Mouse (Mus musculus) embryonic facial prominence, embryonic 12.5 days (tissue): Measurements from ENCODE around the gene Gm43720. TPM values are rescaled to one million over a fixed set of nuclear protein-coding genes. Genes with fewer than 3 reads are reported as not detected.
"Not testable (repeated sequence)": the region's sequence is repeated elsewhere in the genome, so short reads cannot be mapped to it uniquely, and the experiment has no call there.

Experiments used
- ATAC-seq: fragments of 200-750 bp; cut with Nextera tagmentation; 2 replicates; pipeline ENCODE4 v1.8.0; 2017; ENCODE audit not compliant: insufficient number of reproducible peaks, insufficient read depth, low FRiP score, low TSS enrichment
- H3K27ac ChIP-seq: fragments of 300-500 bp; sonication (generic); 2 replicates; pipeline ENCODE4 v1.5.1; 2016; ENCODE audit warnings: mild to moderate bottlenecking
- H3K27me3 ChIP-seq: fragments of 300-500 bp; sonication (generic); 2 replicates; pipeline ENCODE4 v1.6.1; 2016; ENCODE audit warnings: mild to moderate bottlenecking, moderate library complexity
- H3K36me3 ChIP-seq: fragments of 300-500 bp; sonication (generic); 2 replicates; pipeline ENCODE4 v1.6.1; 2016; ENCODE audit warnings: mild to moderate bottlenecking
- H3K4me1 ChIP-seq: fragments of 300-500 bp; sonication (generic); 2 replicates; pipeline ENCODE4 v1.6.1; 2016
- H3K4me2 ChIP-seq: fragments of 300-500 bp; sonication (generic); replicated peaks from 2 replicates; pipeline ENCODE4 v1.6.1; 2016; ENCODE audit warnings: mild to moderate bottlenecking, moderate library complexity
- H3K4me3 ChIP-seq: fragments of 300-500 bp; sonication (generic); 2 replicates; pipeline ENCODE4 v1.5.1; 2016; ENCODE audit warnings: mild to moderate bottlenecking
- H3K9ac ChIP-seq: fragments of 300-500 bp; sonication (generic); 2 replicates; pipeline ENCODE4 v1.6.1; 2016; ENCODE audit warnings: mild to moderate bottlenecking, moderate library complexity
- H3K9me3 ChIP-seq: fragments of 300-500 bp; sonication (generic); 2 replicates; pipeline ENCODE4 v1.6.1; 2016; ENCODE audit warnings: mild to moderate bottlenecking, moderate library complexity
- WGBS: fragments of 180-500 bp; shearing (Covaris S2); methylation state at CpG from one replicate; pipeline ENCODE4 v1.1.7; 2016; 5-methylcytosine and 5-hydroxymethylcytosine counted together
- polyA plus RNA-seq: library from polyadenylated mRNA; unstranded; fragments of >200 nt; fragmentation: Nextera tagmentation; extraction: Ambion mirVana; gene quantifications from 2 replicates; pipeline ENCODE4 v1.2.1, GENCODE M21; 2016

The Gm43720 gene
- polyA plus RNA-seq, 1 experiment from 2014 or later: 0.23 TPM

GRCm38 (mm10) chr5:138234224-138234623 lies 45.5 kb downstream of the Gm43720 start:
- Histone ChIP-seq H3K4me2 (no peak overlapping the region), H3K36me3 (no peaks in the 10 kb centered on the region), H3K27ac (no peak overlapping the region), H3K9me3 (no peaks in the 10 kb centered on the region), H3K27me3 (no peaks in the 10 kb centered on the region), H3K4me1 (no peaks in the 10 kb centered on the region), H3K4me3 (no peak overlapping the region), H3K9ac (no peak overlapping the region)
- no peak for ATAC-seq

GRCm38 (mm10) chr5:138233778-138234177 lies 46.0 kb downstream of the Gm43720 start:
- no peaks in the 10 kb centered on the region for H3K36me3 ChIP-seq
- no peaks in the 10 kb centered on the region for H3K27me3 ChIP-seq
- no peak overlapping the region for H3K4me2 ChIP-seq
- no peak overlapping the region for H3K4me3 ChIP-seq
- no peak overlapping the region for H3K9ac ChIP-seq
- no peaks in the 10 kb centered on the region for H3K4me1 ChIP-seq
- ATAC-seq: no peak
- WGBS: 78% methylated on average over 2 of the region's 2 CpGs
- no peaks in the 10 kb centered on the region for H3K9me3 ChIP-seq
- H3K27ac ChIP-seq: no peak overlapping the region

GRCm38 (mm10) chr5:138229511-138229910 lies 50.2 kb downstream of the Gm43720 start:
- H3K4me1 ChIP-seq: no peaks in the 10 kb centered on the region
- no peaks in the 10 kb centered on the region for H3K9me3 ChIP-seq
- WGBS: 91% methylated on average over 3 of the region's 3 CpGs
- H3K4me3 ChIP-seq: no peak overlapping the region
- H3K36me3 ChIP-seq: no peaks in the 10 kb centered on the region
- ATAC-seq: no peak
- H3K9ac ChIP-seq: no peak overlapping the region
- H3K27me3 ChIP-seq: no peaks in the 10 kb centered on the region
- no peak overlapping the region for H3K4me2 ChIP-seq
- H3K27ac ChIP-seq: no peak overlapping the region

GRCm38 (mm10) chr5:138228026-138228425 lies 51.7 kb downstream of the Gm43720 start:
- H3K9ac ChIP-seq: no peak overlapping the region
- no peaks in the 10 kb centered on the region for H3K9me3 ChIP-seq
- no peak for ATAC-seq
- WGBS: 59% methylated on average over 3 of the region's 3 CpGs
- no peaks in the 10 kb centered on the region for H3K36me3 ChIP-seq
- no peak overlapping the region for H3K4me3 ChIP-seq
- H3K27me3 ChIP-seq: no peaks in the 10 kb centered on the region
- H3K27ac ChIP-seq: no peak overlapping the region
- no peaks in the 10 kb centered on the region for H3K4me1 ChIP-seq
- H3K4me2 ChIP-seq: no peak overlapping the region

- H3K4me3 ChIP-seq: no peak overlapping the region
- WGBS: 73% methylated on average over 2 of the region's 2 CpGs
- no peaks in the 10 kb centered on the region for H3K4me1 ChIP-seq
- H3K9me3 ChIP-seq: no peaks in the 10 kb centered on the region
- H3K27ac ChIP-seq: no peak overlapping the region
- no peaks in the 10 kb centered on the region for H3K36me3 ChIP-seq
- no peaks in the 10 kb centered on the region for H3K27me3 ChIP-seq
- no peak overlapping the region for H3K9ac ChIP-seq
- no peak for ATAC-seq
- no peak overlapping the region for H3K4me2 ChIP-seq
These were observed 52.4 kb downstream of the Gm43720 start for GRCm38 (mm10) chr5:138227367-138227766.

GRCm38 (mm10) chr5:138226491-138226890 lies 53.3 kb downstream of the Gm43720 start:
- Histone ChIP-seq H3K9me3 (no peaks in the 10 kb centered on the region), H3K36me3 (no peaks in the 10 kb centered on the region), H3K27me3 (no peaks in the 10 kb centered on the region), H3K27ac (no peak overlapping the region), H3K4me2 (no peak overlapping the region), H3K9ac (no peak overlapping the region), H3K4me3 (no peak overlapping the region), H3K4me1 (no peaks in the 10 kb centered on the region)
- ATAC-seq: no peak
- WGBS: 77% methylated on average over 4 of the region's 4 CpGs

- Histone ChIP-seq H3K9ac (no peak within 1 kb of the TSS), H3K4me3 (no peak within 1 kb of the TSS), H3K27ac (no peak within 1 kb of the TSS), H3K4me1 (no peaks in the 10 kb centered on the region), H3K36me3 (no peaks in the 10 kb centered on the region), H3K27me3 (no peaks in the 10 kb centered on the region), H3K4me2 (no peak within 1 kb of the TSS), H3K9me3 (no peaks in the 10 kb centered on the region)
- ATAC-seq: no peak
- WGBS: 64% methylated on average over 2 of the region's 2 CpGs
These were observed 54.1 kb downstream of the Gm43720 start, which contains the start of gene Nxpe5 for GRCm38 (mm10) chr5:138225700-138226099. Gene Nxpe5 (plus strand): TSS chr5:138225898.

- ATAC-seq: no peak
- no peaks in the 10 kb centered on the region for H3K4me1 ChIP-seq
- no peaks in the 10 kb centered on the region for H3K27me3 ChIP-seq
- no peak overlapping the region for H3K4me2 ChIP-seq
- no peak overlapping the region for H3K9ac ChIP-seq
- H3K9me3 ChIP-seq: no peaks in the 10 kb centered on the region
- no peak overlapping the region for H3K4me3 ChIP-seq
- WGBS: 62% methylated on average over 3 of the region's 3 CpGs
- H3K36me3 ChIP-seq: no peaks in the 10 kb centered on the region
- no peak overlapping the region for H3K27ac ChIP-seq
These were observed 56.5 kb downstream of the Gm43720 start for GRCm38 (mm10) chr5:138223287-138223686.

GRCm38 (mm10) chr5:138222111-138222510 lies 57.6 kb downstream of the Gm43720 start:
- no peaks in the 10 kb centered on the region for H3K36me3 ChIP-seq
- H3K4me2 ChIP-seq: no peak overlapping the region
- no peaks in the 10 kb centered on the region for H3K27me3 ChIP-seq
- 0 out of 2 replicates have a peak, but pooled peaks cover under 1% of the 10 kb centered on the region for H3K9me3 ChIP-seq
- WGBS: 29% methylated on average over 4 of the region's 4 CpGs
- no peak overlapping the region for H3K9ac ChIP-seq
- H3K27ac ChIP-seq: no peak overlapping the region
- no peaks in the 10 kb centered on the region for H3K4me1 ChIP-seq
- ATAC-seq: no peak
- no peak overlapping the region for H3K4me3 ChIP-seq

- H3K4me3 ChIP-seq: no peak overlapping the region
- H3K36me3 ChIP-seq: no peaks in the 10 kb centered on the region
- no peaks in the 10 kb centered on the region for H3K4me1 ChIP-seq
- H3K27ac ChIP-seq: no peak overlapping the region
- peaks cover 17% of the 10 kb centered on the region; the same call in 1 of the 2 replicates for H3K9me3 ChIP-seq
- H3K4me2 ChIP-seq: no peak overlapping the region
- ATAC-seq: no peak
- 64% methylated on average over 2 of the region's 2 CpGs for WGBS
- H3K9ac ChIP-seq: no peak overlapping the region
- H3K27me3 ChIP-seq: no peaks in the 10 kb centered on the region
These were observed 59.9 kb downstream of the Gm43720 start for GRCm38 (mm10) chr5:138219864-138220263.

- H3K9ac ChIP-seq, H3K27ac ChIP-seq, H3K36me3 ChIP-seq, ATAC-seq, H3K4me2 ChIP-seq, H3K4me1 ChIP-seq, H3K4me3 ChIP-seq, H3K27me3 ChIP-seq: not testable (repeated sequence)
- 92% methylated on average over 13 of the region's 13 CpGs for WGBS
- H3K9me3 ChIP-seq: peaks cover 19% of the 10 kb centered on the region; the same call in 1 of the 2 replicates
These were observed 63.1 kb downstream of the Gm43720 start for GRCm38 (mm10) chr5:138216632-138217031.
